Comparison of ENCODE assay signal across 8 mouse cellular contexts in genomic region chr7:45333431-45333982, GRCm38 (mm10). TPM values are rescaled to one million over a fixed set of nuclear protein-coding genes. Genes with fewer than 3 reads are reported as not detected.
DNase-seq lines count a peak whose midpoint lies in the region; ATAC-seq and TF ChIP-seq lines count a peak whose summit lies in the region.

TSS of gene Trpm4 (minus strand) at chr7:45333780.

- H3K27me3 ChIP-seq in forebrain, postnatal 0 days (ENCODE audit: insufficient read depth, low read length) = no peaks in the 10 kb centered on the region
- H3K27me3 ChIP-seq in lung, embryonic 16.5 days (ENCODE audit: control insufficient read depth, insufficient read depth, low read depth, low read length) = peaks cover 2% of the 10 kb centered on the region; the same call in 1 of the 2 replicates

- peak within 1 kb of the TSS; percentile 54; the same call in 1 of the 2 replicates for H3K27ac ChIP-seq in forebrain, postnatal 0 days (ENCODE audit: low read depth, low read length)
- H3K27ac ChIP-seq in layer of hippocampus, adult 2 months = peak within 1 kb of the TSS; percentile 73
- peak within 1 kb of the TSS; percentile 86 for H3K27ac ChIP-seq in lung, embryonic 16.5 days (ENCODE audit: low read length)

- DNase-seq in ES-CJ7 (ENCODE audit: low read depth, low spot score) = peak; percentile 67
- peak; percentile 64 for DNase-seq in cerebellum, adult 11-12 months
- peak; percentile 82 for DNase-seq in forebrain, postnatal 0 days
- peak; percentile 83 for DNase-seq in heart, postnatal 25 days (ENCODE audit: low spot score)
- peak in 1 of 2 experiments; percentile 74 for DNase-seq in layer of hippocampus, adult 2 months (ENCODE audit: low spot score in 2 of 2)
- peak; percentile 71 for DNase-seq in ovary, adult 18-20 months (ENCODE audit: low spot score)
- DNase-seq in thymus, postnatal 14 days = peak; percentile 93

- TF ChIP-seq CTCF in forebrain, postnatal 0 days (IDR thresholded peaks at IDR 0.05; ENCODE audit: low read depth) = no peak
- TF ChIP-seq CTCF in layer of hippocampus, adult 2 months (conservative IDR thresholded peaks at IDR 0.05) = no peak

- H3K4me1 ChIP-seq in forebrain, postnatal 0 days (ENCODE audit: insufficient read depth) = no peaks in the 10 kb centered on the region
- H3K4me1 ChIP-seq in lung, embryonic 16.5 days (replicated peaks; ENCODE audit: control insufficient read depth, insufficient read depth, low read length) = peaks cover 26% of the 10 kb centered on the region

- ATAC-seq in forebrain, postnatal 0 days = peak; percentile 79
- ATAC-seq in lung, embryonic 16.5 days (ENCODE audit: low read depth) = peak; percentile 88

- intact Hi-C loops in heart, postnatal 25 days (cut with DNase I) = loop anchor here (2.0 kb wide), 1 partner anchor 33 kb away; the partner anchor contains the start of gene Ppfia3

- H3K36me3 ChIP-seq in forebrain, postnatal 0 days (ENCODE audit: insufficient read depth) = no peaks in the 10 kb centered on the region
- H3K36me3 ChIP-seq in lung, embryonic 16.5 days (ENCODE audit: control insufficient read depth, insufficient read depth, low read length) = no peaks in the 10 kb centered on the region

- H3K4me3 ChIP-seq in forebrain, postnatal 0 days (ENCODE audit: low read depth, low read length) = peak within 1 kb of the TSS; percentile 64
- peak within 1 kb of the TSS; percentile 77 for H3K4me3 ChIP-seq in layer of hippocampus, adult 2 months
- H3K4me3 ChIP-seq in lung, embryonic 16.5 days (ENCODE audit: low read length) = peak within 1 kb of the TSS; percentile 63

- peak within 1 kb of the TSS; percentile 66 for H3K9ac ChIP-seq in forebrain, postnatal 0 days
- H3K9ac ChIP-seq in lung, embryonic 16.5 days (ENCODE audit: low read length) = peak within 1 kb of the TSS; percentile 73

- WGBS in forebrain, postnatal 0 days = under 1% methylated on average over 38 of the region's 38 CpGs
- under 1% methylated on average over 38 of the region's 38 CpGs for WGBS in lung, embryonic 16.5 days

- peak within 1 kb of the TSS; percentile 96 for H3K4me2 ChIP-seq in forebrain, postnatal 0 days (ENCODE audit: low read depth)
- peak within 1 kb of the TSS; percentile 78 for H3K4me2 ChIP-seq in lung, embryonic 16.5 days (ENCODE audit: low read depth, low read length)

- H3K9me3 ChIP-seq in forebrain, postnatal 0 days (ENCODE audit: low read length) = no peaks in the 10 kb centered on the region
- no peaks in the 10 kb centered on the region for H3K9me3 ChIP-seq in lung, embryonic 16.5 days (ENCODE audit: control insufficient read depth, low read length)

RNA-seq across cellular contexts. Expression of gene Trpm4, which starts in this region (rescaled TPM):
- total RNA-seq in forebrain, postnatal 0 days (2014; rRNA removed) = 17.1 and 17.5 TPM in 2 replicates
- 8.9 and 9.4 TPM in 2 replicates for polyA plus RNA-seq in forebrain, postnatal 0 days (2015; fragmentation: Nextera tagmentation; extraction: Ambion mirVana)
- 10 to 100 TPM; 23.5 to 25.0 TPM for total RNA-seq in heart, postnatal 25 days (2021)
- 10 to 100 TPM; 12.8 to 16.5 TPM for total RNA-seq in layer of hippocampus, adult 2 months (2021)
- 19.6 and 25.0 TPM in 2 replicates for polyA plus RNA-seq in lung, embryonic 16.5 days (2015; fragmentation: Nextera tagmentation; extraction: Ambion mirVana)
